Mouse (Mus musculus) lung, postnatal 0 days (tissue): ENCODE results near the gene Fam184a.

Experiments used
- CTCF ChIP-seq: IDR thresholded peaks from 2 replicates; pipeline ENCODE4 v1.5.1; 2016; ENCODE audit warnings: antibody characterized with exemption, mild to moderate bottlenecking
- EP300 ChIP-seq: IDR thresholded peaks from 2 replicates; pipeline ENCODE4 v1.6.1; 2016; ENCODE audit warnings: antibody characterized with exemption, mild to moderate bottlenecking, control low read depth

GRCm38 (mm10) chr10:53650683-53651082 lies 100.2 kb downstream of the Fam184a start:
- no peak for TF ChIP-seq CTCF
- no peak for TF ChIP-seq EP300
